Mouse (Mus musculus): Measurements from ENCODE around the gene Shld2. TPM values are rescaled to one million over a fixed set of nuclear protein-coding genes. Genes with fewer than 3 reads are reported as not detected.
A peak's percentile ranks its signal among the peaks of the same experiment; 100 is the strongest.

Shld2 gene
- polyA plus RNA-seq, 1 experiment from 2014 or later = 10.1 TPM

DNA sequence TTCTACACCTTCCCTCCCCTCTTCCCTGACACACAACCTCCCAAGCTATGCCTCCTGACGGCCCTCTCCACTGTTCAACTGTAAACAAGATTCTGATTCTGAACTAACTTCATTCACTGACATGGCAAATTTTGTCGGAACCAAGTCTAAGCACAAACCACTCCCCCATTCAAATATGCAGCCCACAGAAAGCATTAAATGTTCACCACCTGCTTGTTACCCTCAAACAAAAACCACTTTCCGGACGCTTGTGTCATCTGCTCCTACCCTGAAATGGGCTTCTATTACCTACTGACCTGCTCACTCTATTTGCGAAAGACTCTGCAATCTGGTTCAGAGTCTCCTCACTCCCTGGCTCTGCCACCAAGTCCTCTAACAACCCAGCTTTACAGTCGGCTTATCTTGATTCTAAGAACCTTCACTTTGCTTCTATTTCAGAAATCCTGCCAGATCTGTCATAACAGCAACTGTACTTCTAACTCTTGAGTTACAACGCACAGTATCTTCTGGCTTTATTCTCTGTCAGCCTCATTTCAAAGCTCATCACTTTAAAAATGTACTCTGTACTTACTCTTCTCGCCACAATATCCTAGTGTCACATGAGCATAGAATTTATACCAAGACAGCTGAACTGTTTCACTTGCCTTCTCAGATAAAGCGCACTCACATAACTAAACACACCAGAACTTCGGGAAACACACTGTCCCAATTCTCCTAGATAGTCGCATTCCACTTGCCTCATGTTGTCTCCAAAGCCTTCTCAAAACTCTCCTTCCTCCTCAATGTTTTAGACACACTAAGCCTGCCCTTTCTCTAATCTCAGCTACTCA, 11.2 kb downstream of the Shld2 start:
- 65% methylated on average over 11 of the region's 11 CpGs for WGBS
- Histone ChIP-seq H3K36me3 (ENCODE audit: control insufficient read depth, insufficient read depth, low read length) (no peaks in the 10 kb centered on the region), H3K4me2 (replicated peaks; ENCODE audit: low read depth, low read length) (no peak overlapping the region), H3K9me3 (ENCODE audit: control insufficient read depth, low read length) (no peaks in the 10 kb centered on the region), H3K27ac (ENCODE audit: low read depth, low read length) (no peak overlapping the region), H3K9ac (ENCODE audit: low read depth, low read length) (no peak overlapping the region), H3K4me1 (ENCODE audit: control insufficient read depth, insufficient read depth, low read length) (peaks cover 4% of the 10 kb centered on the region; the same call in 1 of the 2 replicates), H3K4me3 (ENCODE audit: low read length) (no peak overlapping the region), H3K27me3 (ENCODE audit: control insufficient read depth, insufficient read depth, low read length) (no peaks in the 10 kb centered on the region)
- ATAC-seq (ENCODE audit: low FRiP score, low TSS enrichment) = no peak

DNA sequence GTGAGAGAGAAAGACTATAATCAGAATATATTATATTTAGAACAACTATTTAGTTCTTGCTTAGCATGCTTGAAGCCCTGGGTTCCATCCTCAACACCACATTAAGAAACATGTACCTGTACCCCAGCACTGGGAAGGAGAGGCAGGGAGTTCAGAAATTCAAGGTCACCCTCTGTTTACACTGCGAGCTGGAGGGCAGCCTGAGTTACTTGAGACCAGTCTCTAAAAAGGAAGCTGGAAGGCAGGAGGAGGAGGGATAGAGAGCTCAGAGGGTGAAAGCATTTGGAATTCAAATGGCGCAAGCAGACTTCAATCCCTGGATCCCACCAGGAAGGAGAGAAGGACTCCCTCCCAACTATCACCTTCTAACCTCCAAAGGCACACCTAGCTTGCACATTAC, 12.7 kb downstream of the Shld2 start:
- H3K4me2 ChIP-seq (replicated peaks; ENCODE audit: low read depth, low read length) = no peak overlapping the region
- H3K9ac ChIP-seq (ENCODE audit: low read depth, low read length) = no peak overlapping the region
- no peaks in the 10 kb centered on the region for H3K36me3 ChIP-seq (ENCODE audit: control insufficient read depth, insufficient read depth, low read length)
- no peak for ATAC-seq (ENCODE audit: low FRiP score, low TSS enrichment)
- peaks cover 4% of the 10 kb centered on the region; the same call in 1 of the 2 replicates for H3K4me1 ChIP-seq (ENCODE audit: control insufficient read depth, insufficient read depth, low read length)
- no peak overlapping the region for H3K4me3 ChIP-seq (ENCODE audit: low read length)
- H3K27me3 ChIP-seq (ENCODE audit: control insufficient read depth, insufficient read depth, low read length) = no peaks in the 10 kb centered on the region
- H3K27ac ChIP-seq (ENCODE audit: low read depth, low read length) = no peak overlapping the region; the same call in 1 of the 2 replicates
- 23% methylated on average over 2 of the region's 2 CpGs for WGBS
- no peaks in the 10 kb centered on the region for H3K9me3 ChIP-seq (ENCODE audit: control insufficient read depth, low read length)

DNA sequence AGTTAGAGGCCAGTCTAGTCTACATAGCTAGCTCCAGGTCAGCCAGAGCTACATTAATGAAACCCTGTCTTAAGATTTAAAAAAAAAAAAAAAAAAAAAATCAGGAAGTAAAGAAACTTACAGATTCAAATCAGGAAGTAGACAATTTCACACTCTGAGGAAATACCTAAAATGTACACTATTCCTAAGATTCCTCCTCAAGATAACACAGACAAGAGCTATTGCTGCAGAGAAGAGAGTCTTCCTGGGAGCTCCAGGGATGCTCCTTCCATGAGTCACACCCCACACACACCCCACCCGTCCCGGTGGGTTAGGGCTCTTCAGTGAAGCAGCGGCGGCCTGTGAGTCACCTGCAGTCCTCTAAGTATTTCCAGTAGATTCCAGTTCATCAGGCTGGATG, 13.3 kb downstream of the Shld2 start:
- no peaks in the 10 kb centered on the region for H3K27me3 ChIP-seq (ENCODE audit: control insufficient read depth, insufficient read depth, low read length)
- ATAC-seq (ENCODE audit: low FRiP score, low TSS enrichment) = no peak
- no peaks in the 10 kb centered on the region for H3K36me3 ChIP-seq (ENCODE audit: control insufficient read depth, insufficient read depth, low read length)
- WGBS = 38% methylated on average over 4 of the region's 4 CpGs
- H3K4me2 ChIP-seq (replicated peaks; ENCODE audit: low read depth, low read length) = no peak overlapping the region
- H3K4me1 ChIP-seq (ENCODE audit: control insufficient read depth, insufficient read depth, low read length) = peaks cover 4% of the 10 kb centered on the region; the same call in 1 of the 2 replicates
- H3K27ac ChIP-seq (ENCODE audit: low read depth, low read length) = no peak overlapping the region
- H3K4me3 ChIP-seq (ENCODE audit: low read length) = no peak overlapping the region
- H3K9me3 ChIP-seq (ENCODE audit: control insufficient read depth, low read length) = no peaks in the 10 kb centered on the region
- no peak overlapping the region for H3K9ac ChIP-seq (ENCODE audit: low read depth, low read length)

DNA sequence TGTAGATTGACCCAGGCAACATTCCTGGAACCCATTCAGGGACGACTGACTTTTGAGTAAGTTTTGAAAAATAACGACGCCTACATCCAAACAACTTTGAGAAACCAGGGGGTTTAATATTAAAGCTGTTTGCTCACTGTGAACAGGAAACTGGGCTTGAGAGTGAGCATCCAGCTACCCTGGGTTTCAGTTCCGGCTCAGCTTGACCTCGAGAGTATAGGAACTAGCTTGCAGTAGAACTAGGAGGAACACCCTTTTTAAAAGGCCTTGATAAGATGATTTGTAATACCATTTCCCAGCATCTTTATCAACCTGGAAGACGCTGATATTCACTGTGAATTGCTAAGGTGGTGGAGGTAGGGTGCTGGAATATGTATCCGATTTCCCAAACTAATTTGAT, 13.9 kb downstream of the Shld2 start:
- 76% methylated on average over 7 of the region's 7 CpGs for WGBS
- Histone ChIP-seq H3K4me3 (ENCODE audit: low read length) (no peak overlapping the region), H3K9ac (ENCODE audit: low read depth, low read length) (no peak overlapping the region), H3K4me2 (replicated peaks; ENCODE audit: low read depth, low read length) (no peak overlapping the region), H3K9me3 (ENCODE audit: control insufficient read depth, low read length) (no peaks in the 10 kb centered on the region), H3K4me1 (ENCODE audit: control insufficient read depth, insufficient read depth, low read length) (peaks cover 4% of the 10 kb centered on the region; the same call in 1 of the 2 replicates), H3K27me3 (ENCODE audit: control insufficient read depth, insufficient read depth, low read length) (no peaks in the 10 kb centered on the region), H3K27ac (ENCODE audit: low read depth, low read length) (no peak overlapping the region), H3K36me3 (ENCODE audit: control insufficient read depth, insufficient read depth, low read length) (no peaks in the 10 kb centered on the region)
- ATAC-seq (ENCODE audit: low FRiP score, low TSS enrichment) = no peak

DNA sequence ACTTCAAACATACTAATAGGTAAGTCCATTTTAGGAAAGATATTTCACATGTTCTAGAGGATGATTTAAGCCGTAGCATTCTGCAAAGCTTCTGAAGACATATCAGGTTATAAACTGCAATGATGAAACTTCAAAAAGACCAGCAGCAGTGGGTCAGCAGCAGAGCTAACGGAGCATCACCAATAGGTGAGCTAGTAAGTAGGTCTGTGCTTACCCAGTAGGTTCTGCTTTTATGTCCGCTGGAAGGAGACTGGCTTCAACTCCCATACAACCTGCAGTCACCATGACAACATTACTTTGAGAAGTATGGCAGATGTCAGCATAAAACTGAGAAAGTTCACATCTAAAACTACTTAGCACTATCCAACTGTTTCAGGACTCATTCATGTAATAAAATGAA, 16.7 kb downstream of the Shld2 start:
- peak; percentile 75; the same call in 1 of the 2 replicates for ATAC-seq (ENCODE audit: low FRiP score, low TSS enrichment)
- H3K4me2 ChIP-seq (replicated peaks; ENCODE audit: low read depth, low read length) = no peak overlapping the region
- no peaks in the 10 kb centered on the region for H3K9me3 ChIP-seq (ENCODE audit: control insufficient read depth, low read length)
- WGBS = 56% methylated on average over 3 of the region's 3 CpGs
- H3K4me1 ChIP-seq (ENCODE audit: control insufficient read depth, insufficient read depth, low read length) = peaks cover 4% of the 10 kb centered on the region; the same call in 1 of the 2 replicates
- no peaks in the 10 kb centered on the region for H3K36me3 ChIP-seq (ENCODE audit: control insufficient read depth, insufficient read depth, low read length)
- H3K27ac ChIP-seq (ENCODE audit: low read depth, low read length) = peak overlapping the region; percentile 0; the same call in 1 of the 2 replicates
- H3K27me3 ChIP-seq (ENCODE audit: control insufficient read depth, insufficient read depth, low read length) = no peaks in the 10 kb centered on the region
- H3K9ac ChIP-seq (ENCODE audit: low read depth, low read length) = no peak overlapping the region
- no peak overlapping the region for H3K4me3 ChIP-seq (ENCODE audit: low read length)

DNA sequence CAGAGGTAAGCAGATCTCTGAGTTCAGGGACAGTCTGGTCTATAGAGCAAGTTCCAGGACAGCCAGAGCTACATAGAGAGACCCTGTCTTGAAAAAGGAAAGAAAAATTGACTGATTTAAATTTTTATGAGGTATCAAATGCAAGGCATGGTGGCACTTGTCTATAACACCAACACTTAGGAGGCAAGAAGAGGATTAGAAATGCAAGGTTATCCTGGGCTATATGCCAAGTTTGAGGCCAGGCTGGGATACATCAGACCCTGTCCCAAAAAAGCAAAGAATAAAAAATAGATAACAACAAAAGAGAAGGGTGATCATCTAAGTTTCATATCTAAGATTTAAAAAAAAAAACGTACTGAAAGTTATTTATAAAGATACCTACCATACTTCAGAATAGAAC, 20.1 kb downstream of the Shld2 start:
- Histone ChIP-seq H3K27ac (ENCODE audit: low read depth, low read length) (no peak overlapping the region), H3K36me3 (ENCODE audit: control insufficient read depth, insufficient read depth, low read length) (no peaks in the 10 kb centered on the region), H3K9me3 (ENCODE audit: control insufficient read depth, low read length) (no peaks in the 10 kb centered on the region), H3K4me3 (ENCODE audit: low read length) (no peak overlapping the region), H3K27me3 (ENCODE audit: control insufficient read depth, insufficient read depth, low read length) (no peaks in the 10 kb centered on the region), H3K9ac (ENCODE audit: low read depth, low read length) (no peak overlapping the region), H3K4me2 (replicated peaks; ENCODE audit: low read depth, low read length) (no peak overlapping the region), H3K4me1 (ENCODE audit: control insufficient read depth, insufficient read depth, low read length) (no peaks in the 10 kb centered on the region)
- ATAC-seq (ENCODE audit: low FRiP score, low TSS enrichment) = no peak
- WGBS = 75% methylated on average over 1 of the region's 1 CpGs

DNA sequence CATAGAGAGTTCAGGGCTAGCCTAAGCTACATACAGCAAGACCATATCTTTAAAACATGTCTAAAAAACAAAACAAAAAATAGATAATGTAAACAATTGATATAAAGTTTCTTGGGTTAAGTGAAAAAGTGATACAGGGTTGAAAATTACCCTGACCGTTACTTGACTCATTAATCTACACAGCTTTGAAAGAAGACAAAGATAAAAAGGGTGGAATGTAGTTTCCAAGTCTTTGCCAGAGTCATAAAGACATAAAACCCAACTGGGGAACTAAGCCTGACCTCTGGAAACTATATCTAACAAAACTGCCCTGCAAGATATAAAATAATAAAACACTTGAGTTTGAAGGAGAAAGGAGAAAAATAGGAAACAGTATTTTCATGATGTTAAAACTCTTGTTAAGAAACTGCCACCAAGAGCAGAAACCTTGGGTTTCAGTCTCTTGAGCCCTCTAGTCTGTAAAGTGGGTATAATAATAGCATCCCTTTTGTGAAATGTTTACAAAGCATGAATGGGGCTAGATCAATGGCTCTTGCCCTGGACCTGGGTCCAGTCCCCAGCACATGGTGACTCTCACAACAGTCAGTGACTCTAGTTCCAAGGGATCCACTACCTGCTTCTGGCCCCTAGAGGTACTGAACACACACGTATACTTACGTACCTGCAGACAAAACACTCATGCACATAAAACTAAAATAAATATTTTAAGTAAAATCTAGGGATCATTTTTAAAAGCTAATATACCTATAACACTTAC, 20.9 kb downstream of the Shld2 start:
- ATAC-seq (ENCODE audit: low FRiP score, low TSS enrichment) = no peak
- no peaks in the 10 kb centered on the region for H3K27me3 ChIP-seq (ENCODE audit: control insufficient read depth, insufficient read depth, low read length)
- H3K36me3 ChIP-seq (ENCODE audit: control insufficient read depth, insufficient read depth, low read length) = no peaks in the 10 kb centered on the region
- no peak overlapping the region for H3K4me2 ChIP-seq (replicated peaks; ENCODE audit: low read depth, low read length)
- no peak overlapping the region for H3K27ac ChIP-seq (ENCODE audit: low read depth, low read length)
- no peaks in the 10 kb centered on the region for H3K4me1 ChIP-seq (ENCODE audit: control insufficient read depth, insufficient read depth, low read length)
- no peak overlapping the region for H3K4me3 ChIP-seq (ENCODE audit: low read length)
- H3K9ac ChIP-seq (ENCODE audit: low read depth, low read length) = no peak overlapping the region
- H3K9me3 ChIP-seq (ENCODE audit: control insufficient read depth, low read length) = no peaks in the 10 kb centered on the region
- WGBS = 80% methylated on average over 3 of the region's 3 CpGs

DNA sequence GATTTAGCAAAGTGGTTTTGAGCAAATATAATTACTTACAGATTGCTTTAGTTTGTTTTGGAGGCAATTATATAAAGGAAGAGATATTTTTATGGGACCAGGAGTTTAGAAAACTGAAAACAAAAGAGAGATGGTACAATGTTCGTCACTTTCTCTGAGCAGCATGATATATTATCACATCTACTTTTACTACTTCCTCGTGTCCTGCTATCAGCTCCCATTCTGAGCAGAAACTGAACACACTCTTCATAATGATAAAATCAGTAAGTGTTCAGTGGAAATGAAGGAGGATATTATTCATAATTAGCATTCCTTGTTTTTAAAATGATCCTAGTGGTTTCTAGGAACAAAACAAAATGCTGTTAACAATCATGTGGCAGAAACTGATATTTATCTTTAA, 21.9 kb downstream of the Shld2 start:
- 44% methylated on average over 2 of the region's 2 CpGs for WGBS
- Histone ChIP-seq H3K4me3 (ENCODE audit: low read length) (no peak overlapping the region), H3K27me3 (ENCODE audit: control insufficient read depth, insufficient read depth, low read length) (no peaks in the 10 kb centered on the region), H3K4me1 (ENCODE audit: control insufficient read depth, insufficient read depth, low read length) (no peaks in the 10 kb centered on the region), H3K36me3 (ENCODE audit: control insufficient read depth, insufficient read depth, low read length) (no peaks in the 10 kb centered on the region), H3K9me3 (ENCODE audit: control insufficient read depth, low read length) (no peaks in the 10 kb centered on the region), H3K4me2 (replicated peaks; ENCODE audit: low read depth, low read length) (no peak overlapping the region), H3K27ac (ENCODE audit: low read depth, low read length) (no peak overlapping the region), H3K9ac (ENCODE audit: low read depth, low read length) (no peak overlapping the region)
- no peak for ATAC-seq (ENCODE audit: low FRiP score, low TSS enrichment)

DNA sequence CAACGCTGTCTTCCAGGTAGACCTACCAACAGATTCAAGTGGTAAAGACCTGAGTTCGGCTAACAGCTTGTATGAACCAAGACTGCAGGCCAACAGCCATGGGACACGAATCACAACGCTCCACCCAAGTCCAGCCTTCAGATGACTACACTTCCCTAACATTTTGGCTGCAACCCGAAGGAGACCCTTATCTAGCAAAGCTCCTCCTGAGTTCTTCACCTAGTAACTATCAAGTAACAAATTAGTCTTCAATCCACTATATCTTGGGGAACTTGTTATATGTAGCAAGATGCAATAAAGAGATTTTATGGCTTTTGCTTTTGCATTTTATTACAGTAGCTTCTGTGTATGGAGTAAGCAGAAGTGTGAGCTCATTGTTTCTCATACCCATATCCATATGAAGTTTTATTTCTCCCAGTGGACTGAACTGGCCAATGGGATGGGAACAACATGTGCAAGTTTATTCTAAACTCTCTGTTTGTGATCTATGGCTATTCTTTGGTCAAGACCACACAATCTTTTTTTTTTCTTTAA, 28.5 kb downstream of the Shld2 start:
- Histone ChIP-seq H3K27ac (ENCODE audit: low read depth, low read length) (no peak overlapping the region), H3K9ac (ENCODE audit: low read depth, low read length) (no peak overlapping the region), H3K27me3 (ENCODE audit: control insufficient read depth, insufficient read depth, low read length) (no peaks in the 10 kb centered on the region), H3K36me3 (ENCODE audit: control insufficient read depth, insufficient read depth, low read length) (no peaks in the 10 kb centered on the region), H3K4me1 (ENCODE audit: control insufficient read depth, insufficient read depth, low read length) (no peaks in the 10 kb centered on the region), H3K4me3 (ENCODE audit: low read length) (no peak overlapping the region), H3K4me2 (replicated peaks; ENCODE audit: low read depth, low read length) (no peak overlapping the region), H3K9me3 (ENCODE audit: control insufficient read depth, low read length) (no peaks in the 10 kb centered on the region)
- WGBS = 91% methylated on average over 5 of the region's 5 CpGs
- no peak for ATAC-seq (ENCODE audit: low FRiP score, low TSS enrichment)
